Mouse (Mus musculus) gastrocnemius, postnatal 14 days (tissue): ENCODE results near the gene Cx3cr1. TPM values are rescaled to one million over a fixed set of nuclear protein-coding genes. Genes with fewer than 3 reads are reported as not detected.
A peak's percentile ranks its signal among the peaks of the same experiment; 100 is the strongest.

Experiments used
- DNase-seq: peaks from one replicate; pipeline ENCODE4 v3.0.0; 2021; ENCODE audit warnings: mixed read lengths
- intact Hi-C: fragments of 180-260 bp; cut with DNase I; formaldehyde crosslinking; loops from one replicate; pipeline ENCODE4 v1.15.1; 2025; ENCODE audit warnings: low total_unique reads
- total RNA-seq, 2 experiments: library from RNA; stranded (reverse); gene quantifications; 2 replicates each; pipeline ENCODE4 v1.2.3; 2021

The Cx3cr1 gene
- total RNA-seq, 2 experiments from 2014 or later, result 0.91 to 1.9 TPM

DNA sequence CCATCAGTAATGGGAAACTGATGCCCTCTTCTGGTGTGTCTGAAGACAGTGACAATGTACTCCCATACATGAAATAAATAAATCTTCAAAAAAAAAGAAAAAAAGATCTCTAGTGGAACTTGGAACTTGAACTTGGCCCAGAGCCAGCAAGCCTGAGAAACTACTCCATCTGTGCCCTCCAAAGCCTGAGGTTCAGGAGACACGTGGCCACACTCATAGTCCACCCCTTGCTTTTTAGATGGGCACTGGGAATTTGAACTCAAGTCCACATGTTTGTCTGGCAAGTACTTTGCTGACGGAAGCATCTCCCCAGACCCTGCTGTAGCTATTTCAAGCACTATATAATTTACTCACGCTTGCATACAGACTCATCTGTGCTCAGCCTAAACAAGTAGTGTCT lies 104.5 kb downstream of the Cx3cr1 start:
- intact Hi-C loops, result no loop called here
- no peak for DNase-seq

DNA sequence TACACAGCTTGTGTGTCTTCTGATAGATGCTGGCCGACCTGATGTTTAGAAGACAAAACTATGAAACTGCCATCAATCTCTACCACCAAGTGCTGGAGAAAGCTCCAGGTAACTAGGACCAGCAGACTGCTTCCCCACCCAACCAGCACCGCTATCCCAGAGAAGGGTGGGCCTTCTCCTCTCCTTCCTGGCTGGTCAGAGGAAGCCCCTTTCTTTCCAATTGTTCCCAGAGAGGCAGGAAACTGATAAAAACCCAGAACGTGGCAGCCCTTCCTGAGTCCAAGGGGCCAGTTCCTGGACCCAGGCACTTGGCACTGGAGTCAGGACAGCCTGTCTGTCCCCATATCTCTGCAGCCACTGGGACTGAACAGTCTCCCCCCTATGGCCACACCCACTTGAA lies 105.5 kb downstream of the Cx3cr1 start:
- intact Hi-C loops, result loop anchor here (5.0 kb wide), 1 partner anchor 53 kb away; no protein-coding TSS in a partner anchor
- no peak for DNase-seq

DNA sequence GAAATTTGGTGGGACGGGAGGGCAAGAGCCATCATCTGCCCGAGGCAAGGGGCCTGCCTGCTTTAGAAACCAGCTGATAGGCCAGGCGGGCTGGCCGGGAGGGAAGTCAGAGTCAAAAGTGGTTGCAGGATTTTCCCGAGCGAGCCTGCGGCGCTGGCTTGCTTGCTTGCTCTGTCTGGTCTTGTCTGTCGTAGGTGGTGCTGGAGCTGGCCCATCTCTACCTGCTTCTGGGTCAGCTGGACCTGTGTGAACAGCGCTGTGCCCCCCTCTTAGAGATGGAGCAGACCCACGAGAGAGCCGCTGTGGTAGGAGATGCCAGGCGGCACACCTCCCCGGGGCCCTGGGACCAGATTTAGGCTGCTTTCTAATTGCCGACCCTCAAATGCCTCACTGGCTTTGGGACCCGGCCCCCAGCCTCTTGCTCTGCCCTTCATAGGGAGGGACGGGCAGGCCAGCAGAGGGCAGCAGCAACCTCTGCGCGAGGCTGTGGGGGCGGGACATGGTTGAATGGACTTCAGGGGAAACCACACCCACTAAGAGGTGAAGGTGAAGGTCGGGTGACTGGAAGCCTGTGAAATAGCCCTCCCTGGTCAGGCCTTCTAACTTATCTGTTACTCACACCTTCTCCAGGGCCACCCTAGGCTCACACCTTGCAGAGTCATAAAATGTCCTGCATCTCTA lies 106.6 kb downstream of the Cx3cr1 start:
- intact Hi-C loops, result loop anchor here (2.0 to 5.0 kb wide), 2 partner anchors 54 to 110 kb away; no protein-coding TSS in a partner anchor
- peak; percentile 68 for DNase-seq

DNA sequence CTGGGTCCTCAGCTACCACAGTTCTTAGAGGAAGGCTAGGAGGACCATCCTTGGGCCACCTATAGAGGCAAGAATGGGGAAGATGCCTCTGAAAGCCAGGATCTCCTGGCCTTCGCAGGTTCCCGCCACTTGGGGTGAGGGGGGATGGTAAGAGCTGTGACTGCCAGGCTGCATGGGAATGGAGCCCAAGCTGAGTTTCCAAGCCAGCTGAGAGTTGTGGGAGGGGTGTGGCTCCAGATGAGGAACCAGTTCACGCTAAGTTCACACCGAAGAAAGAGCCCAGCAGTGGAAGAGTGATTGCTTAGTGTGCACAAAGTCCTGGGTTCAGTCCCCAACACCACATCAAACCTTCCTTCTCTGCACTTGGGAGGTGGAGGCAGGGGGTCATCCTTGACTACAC lies 107.5 kb downstream of the Cx3cr1 start:
- DNase-seq, result no peak
- intact Hi-C loops, result loop anchor here (2.0 to 5.0 kb wide), 2 partner anchors 55 to 111 kb away; no protein-coding TSS in a partner anchor

DNA sequence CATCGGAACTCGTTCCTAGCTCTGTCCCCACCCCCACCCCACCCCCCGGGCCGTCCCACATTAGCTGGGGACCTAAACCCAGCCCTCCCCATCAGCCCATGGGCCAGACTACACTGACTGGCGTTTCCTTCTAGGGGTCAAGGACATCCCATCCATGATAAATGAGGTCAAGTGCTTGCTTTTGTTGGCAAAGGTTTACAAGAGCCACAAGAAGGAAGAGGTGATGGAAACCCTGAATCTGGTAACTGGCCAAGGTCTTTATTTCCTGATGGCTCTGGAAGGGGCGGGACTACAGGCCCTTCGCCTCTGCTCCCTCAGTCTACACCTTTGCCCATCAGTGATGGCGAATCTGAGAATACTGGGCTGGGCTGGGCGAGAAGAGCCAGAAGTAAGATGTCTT lies 110.8 kb downstream of the Cx3cr1 start:
- intact Hi-C loops, result no loop called here
- DNase-seq, result no peak

DNA sequence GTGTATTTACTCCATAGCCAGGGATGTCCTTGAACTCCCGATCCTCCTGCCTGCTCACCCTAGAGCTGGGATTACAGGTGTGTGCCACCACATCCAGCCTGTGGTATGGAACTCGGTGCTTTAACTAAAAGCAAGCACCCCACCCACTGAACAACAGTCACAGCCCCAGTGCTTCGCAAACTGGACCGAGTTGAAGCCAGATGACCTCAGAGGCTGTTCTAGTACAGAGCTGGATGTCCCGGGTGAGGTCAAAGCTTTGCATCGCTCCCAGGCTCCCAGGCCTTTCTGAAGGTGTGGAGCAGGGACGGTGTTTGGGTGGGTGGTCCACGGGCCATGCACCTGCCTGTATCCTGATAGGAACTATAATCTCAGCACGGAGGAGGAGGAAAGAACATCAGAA lies 118.3 kb downstream of the Cx3cr1 start:
- intact Hi-C loops, result no loop called here
- no peak for DNase-seq

DNA sequence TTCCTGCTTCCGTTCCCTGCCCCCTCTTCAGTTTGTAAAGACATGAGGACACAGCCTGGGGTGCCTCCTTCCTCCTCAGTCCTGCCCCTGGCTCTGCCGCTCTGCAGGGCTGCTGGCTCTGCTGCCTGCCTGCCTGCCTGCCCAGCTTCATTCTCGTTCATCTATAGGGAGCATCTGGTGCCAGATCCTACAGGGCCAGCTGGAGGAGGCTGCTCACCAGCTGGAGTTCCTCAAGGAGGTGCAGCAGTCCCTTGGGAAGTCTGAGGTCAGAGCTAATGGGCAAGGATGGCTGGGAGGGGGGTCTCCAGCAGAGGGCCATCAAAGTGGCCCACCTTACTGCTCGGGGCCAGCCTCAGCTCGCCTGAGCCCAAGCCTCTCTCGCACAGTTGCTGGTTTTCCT lies 119.2 kb downstream of the Cx3cr1 start:
- DNase-seq, result no peak
- intact Hi-C loops, result no loop called here

DNA sequence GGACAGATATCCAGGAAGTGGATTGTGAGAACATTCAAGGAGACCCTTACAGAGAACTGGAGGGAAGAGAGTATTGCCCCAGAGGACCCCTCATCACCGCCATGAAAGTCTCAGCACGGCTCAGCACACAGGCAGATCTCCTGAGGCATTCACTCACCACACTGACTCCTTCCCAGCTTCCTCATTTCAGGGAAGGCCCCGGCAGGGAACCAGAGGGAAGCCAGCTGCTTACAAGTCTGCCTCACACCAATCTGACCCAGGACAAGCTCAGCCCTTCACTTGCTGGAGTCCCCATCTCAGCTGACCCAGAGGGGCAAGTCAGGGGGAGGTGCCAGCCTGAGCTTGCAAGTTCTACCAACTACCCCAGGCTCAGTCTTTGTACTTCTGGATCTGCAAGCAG lies 120.9 kb downstream of the Cx3cr1 start:
- no peak for DNase-seq
- intact Hi-C loops, result no loop called here

DNA sequence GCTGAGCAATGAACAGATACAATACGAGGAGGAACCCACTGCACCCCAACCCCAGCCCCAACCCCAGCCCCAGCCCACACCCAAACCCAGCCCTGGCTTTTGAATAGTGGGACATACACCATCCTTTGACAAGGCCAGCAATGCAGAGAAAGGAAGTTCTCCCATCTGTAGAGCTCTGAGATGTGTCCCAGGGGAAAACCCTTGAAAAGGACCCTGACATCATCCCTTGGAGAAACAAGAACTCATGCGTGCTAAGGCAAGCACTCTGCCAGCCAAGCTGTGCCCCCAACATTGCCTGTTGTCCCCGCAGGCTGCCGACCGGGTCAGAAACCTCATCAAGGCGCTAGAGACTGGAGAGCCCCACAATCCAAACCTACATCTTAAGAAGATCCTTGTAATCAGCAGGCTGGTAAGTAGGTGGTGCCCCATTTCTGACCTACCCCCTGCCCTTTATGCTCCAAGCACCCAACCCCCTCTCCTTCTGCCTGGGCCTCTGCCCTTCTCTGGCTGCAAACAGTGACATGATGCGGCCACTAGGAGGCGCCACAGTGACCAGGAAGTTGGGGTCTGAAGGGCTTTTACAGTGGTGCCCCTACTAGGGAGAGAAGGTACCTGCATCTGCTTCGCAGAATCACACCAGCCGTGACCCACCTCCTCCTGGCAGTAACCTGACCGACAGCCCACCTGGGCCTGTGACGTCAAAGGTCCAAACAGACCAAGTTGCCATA lies 124.3 kb downstream of the Cx3cr1 start:
- DNase-seq, result no peak
- intact Hi-C loops, result no loop called here

DNA sequence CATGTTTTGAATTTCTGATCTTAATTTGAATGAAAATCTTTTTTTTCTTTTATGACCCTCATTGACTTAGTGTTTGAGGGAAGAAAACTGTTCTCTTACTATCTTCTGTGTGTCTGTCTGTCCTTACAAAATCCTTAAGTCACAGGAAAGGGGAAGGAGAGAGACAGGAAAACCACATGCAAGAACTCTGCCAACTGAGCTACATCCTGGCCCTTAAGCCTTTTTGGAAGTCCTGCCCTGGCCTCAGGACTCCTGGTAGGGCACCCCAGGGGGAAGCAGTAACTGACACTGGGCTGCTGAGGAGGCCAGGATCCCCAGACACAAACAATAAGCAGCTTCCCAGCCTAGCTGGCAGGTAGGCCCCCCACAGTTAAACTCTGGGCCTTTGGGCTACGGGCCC lies 126.4 kb downstream of the Cx3cr1 start:
- intact Hi-C loops, result no loop called here
- DNase-seq, result no peak

DNA sequence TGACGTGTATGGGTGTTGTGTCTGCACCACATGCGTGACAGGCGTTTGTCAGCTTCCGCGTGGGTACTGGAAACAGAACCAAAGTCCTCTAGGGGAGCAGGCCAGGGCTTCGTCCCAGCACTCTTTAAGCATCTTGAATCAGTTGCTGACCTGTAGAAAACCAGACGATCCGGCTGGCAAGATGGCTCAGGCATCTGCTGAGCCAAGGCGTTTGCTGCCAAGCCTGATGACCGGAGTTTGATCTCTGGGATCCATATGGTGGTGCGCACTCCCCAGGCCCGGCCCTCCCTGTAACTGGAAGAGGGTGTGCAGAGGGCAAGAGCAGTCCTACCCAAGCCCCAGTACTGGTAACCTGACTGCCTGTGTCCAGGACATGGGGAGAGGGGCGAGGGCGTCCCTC lies 127.8 kb downstream of the Cx3cr1 start:
- intact Hi-C loops, result no loop called here

DNA sequence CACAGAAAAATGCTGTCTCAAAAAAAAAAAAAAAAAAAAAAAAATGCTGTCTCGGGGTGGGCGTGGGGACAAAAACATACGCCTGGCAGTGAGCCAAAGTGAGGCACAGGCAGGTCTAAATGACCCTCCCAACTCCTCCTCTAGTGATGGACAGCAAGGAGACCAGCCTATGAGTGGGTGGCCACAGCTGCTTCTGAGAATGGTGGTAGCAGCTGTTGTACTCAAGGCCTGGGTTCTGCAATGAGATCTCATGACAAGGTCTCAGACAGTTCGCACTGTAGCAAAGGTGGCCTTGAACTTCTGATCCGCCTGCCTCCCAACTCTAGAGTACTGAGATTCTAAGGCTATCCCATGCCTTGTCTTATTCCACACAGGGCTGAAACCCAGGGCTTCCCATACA lies 128.3 kb downstream of the Cx3cr1 start:
- intact Hi-C loops, result no loop called here
- DNase-seq, result no peak

More for the DNA sequence above, 127.8 kb downstream of the Cx3cr1 start:
- no peak for DNase-seq

DNA sequence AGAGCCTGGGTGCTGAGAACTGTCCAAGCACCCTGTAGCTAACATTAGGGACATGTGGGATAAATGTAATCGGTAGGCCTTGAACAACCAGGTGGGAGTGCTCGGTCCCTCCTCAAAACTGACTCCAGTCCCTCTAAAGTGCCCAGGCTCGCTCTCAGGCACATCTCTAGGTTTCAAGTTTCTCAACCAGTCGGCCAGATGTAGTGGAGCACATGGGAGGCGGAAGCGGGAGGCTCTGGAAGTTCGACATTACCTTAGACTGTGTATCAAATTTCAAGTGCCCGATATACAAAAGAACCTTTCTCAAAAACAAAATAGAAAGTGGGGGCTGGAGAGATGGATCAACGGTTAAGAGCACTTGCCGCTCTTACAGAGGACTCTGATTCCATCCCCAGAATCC lies 130.0 kb downstream of the Cx3cr1 start:
- DNase-seq, result no peak
- intact Hi-C loops, result no loop called here

DNA sequence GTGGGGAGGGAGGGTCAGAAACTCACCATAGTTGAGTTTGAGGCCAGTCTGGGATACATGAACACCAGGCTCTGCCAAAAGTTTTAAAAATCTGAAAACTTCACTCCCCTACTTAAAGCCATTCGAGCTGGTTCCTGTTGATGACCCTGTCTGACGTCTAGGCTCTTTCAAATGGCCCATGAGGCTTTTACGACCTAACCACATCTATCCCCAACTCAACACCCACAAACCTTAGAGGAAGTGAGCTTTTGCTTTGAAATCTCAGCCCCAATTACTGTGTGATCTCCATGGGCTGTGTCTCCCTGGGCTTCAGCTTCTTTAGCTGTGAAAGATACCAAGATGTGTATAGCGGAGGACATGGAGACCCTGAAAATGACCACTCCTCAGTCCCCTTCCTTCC lies 131.2 kb downstream of the Cx3cr1 start:
- intact Hi-C loops, result no loop called here
- DNase-seq, result no peak

DNA sequence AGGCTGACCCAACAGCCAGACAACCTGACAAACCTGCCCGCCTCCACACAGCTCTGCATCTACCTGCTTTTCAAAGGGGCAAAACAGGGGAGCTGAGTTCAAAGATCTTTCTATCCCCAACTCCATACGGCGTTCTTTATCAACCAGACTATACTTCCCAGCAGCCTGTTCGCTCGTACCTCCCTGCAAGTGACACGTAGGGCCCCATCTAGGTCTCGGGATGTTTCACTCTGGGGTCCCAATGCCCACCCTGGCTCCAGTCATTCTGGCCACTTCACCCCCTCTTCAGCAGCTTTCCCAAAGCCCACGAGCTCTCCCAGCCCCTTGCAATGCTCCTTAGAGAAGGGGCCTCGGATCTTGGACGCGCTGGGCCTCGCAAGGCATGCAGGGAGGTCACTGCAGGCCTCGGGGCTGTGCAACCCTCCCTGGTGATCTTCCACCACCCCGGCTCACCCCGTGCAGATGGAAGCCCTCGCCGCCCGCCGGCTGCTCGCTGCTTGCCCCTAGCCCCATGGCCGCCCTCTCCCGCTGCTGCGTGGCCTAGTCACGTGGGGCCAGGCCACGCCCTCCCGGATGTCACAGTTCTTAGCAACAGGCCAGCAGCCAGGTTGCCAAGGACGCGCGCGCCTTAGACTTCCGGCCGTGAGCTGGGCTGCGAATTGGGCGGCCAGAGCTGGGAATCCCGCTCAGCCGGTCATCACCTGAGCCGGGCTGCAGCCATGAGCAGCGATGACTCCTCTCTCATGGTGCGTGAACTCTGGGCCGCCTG lies 132.5 kb downstream of the Cx3cr1 start, which contains the start of the genes Gorasp1 and Ttc21a:
Gene Gorasp1, minus strand, starts transcription at position 561 of the 769 bp plus-strand sequence.
Gene Ttc21a, plus strand, starts transcription at position 602 of the 769 bp plus-strand sequence.
- peak; percentile 95 for DNase-seq
- intact Hi-C loops, result no loop called here

DNA sequence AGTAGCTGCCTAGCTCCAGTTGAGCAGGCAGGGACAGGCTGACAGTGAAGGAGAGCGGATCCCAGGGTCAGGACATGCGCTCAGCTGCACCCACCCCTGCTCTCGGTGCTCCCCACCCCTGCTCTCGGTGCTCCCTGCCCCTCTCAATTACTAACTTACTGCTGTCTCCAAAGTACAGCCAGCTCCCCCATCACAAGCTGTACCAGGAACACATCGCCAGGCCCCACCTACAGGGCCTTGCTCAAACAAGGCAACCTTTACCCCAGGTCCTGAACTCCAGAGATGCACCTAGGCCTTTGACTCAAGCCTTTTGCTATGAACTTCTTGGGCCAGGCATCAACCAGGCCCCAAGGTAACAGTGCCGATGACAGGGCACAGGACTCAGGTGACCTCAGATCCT lies 136.0 kb downstream of the Cx3cr1 start:
- DNase-seq, result no peak
- intact Hi-C loops, result no loop called here

DNA sequence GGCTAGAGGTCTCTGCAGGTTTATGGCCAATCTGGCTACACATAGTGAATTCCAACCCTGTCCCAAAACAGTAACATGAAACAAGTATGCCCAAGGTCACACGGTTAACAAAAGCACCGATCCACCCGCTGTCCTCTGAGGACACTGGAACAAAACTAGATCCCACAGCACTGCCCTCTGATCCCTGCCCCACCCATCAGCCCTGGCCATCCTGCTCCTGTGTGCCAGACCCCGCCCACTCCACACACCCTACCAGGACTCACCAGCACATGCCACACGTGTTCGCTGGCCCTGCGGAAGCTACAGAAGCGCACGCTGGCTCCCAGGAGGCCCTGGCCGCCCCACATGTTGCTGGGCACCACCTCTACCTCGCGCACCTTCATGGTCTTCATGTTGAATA lies 137.3 kb downstream of the Cx3cr1 start:
- no peak for DNase-seq
- intact Hi-C loops, result no loop called here

DNA sequence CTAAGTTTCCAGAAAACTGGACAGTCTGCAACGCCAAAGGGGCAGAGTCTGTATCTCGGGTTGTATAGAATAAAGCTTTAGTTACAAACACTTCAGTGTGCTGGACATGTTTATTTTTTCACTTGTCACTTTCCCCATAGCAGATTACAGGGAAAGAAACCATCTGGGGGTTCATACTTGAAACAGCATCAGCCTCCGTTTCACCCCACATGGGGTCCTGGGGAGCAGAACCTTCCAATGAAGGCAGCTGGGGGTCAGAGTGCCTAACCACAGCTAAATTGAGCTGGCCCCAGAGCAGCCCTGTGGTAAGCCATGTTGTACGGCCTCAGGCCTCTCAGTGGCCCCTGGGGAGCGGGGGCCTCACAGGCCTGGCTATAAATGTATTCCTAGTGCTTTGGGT lies 143.2 kb downstream of the Cx3cr1 start:
- intact Hi-C loops, result no loop called here
- no peak for DNase-seq

DNA sequence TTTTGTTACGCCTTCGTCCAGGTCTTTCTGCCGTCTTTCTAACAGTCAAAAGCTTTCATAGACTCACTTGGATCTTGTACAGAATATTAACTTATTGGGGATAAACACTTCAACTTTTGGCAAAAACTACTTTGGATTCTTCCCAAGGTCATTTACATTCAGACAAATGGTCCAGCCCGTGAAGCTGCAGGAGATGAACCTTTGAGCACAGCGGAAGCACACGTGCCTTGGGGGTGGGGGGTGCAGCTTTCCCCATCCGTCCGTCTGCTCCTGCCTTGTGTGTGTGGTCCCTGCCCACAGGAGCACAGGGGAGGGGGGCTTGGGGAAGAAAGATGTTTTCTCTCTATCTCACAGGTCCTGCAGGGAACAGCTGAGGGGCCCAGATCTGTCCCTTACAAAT lies 143.9 kb downstream of the Cx3cr1 start:
- DNase-seq, result no peak
- intact Hi-C loops, result no loop called here

DNA sequence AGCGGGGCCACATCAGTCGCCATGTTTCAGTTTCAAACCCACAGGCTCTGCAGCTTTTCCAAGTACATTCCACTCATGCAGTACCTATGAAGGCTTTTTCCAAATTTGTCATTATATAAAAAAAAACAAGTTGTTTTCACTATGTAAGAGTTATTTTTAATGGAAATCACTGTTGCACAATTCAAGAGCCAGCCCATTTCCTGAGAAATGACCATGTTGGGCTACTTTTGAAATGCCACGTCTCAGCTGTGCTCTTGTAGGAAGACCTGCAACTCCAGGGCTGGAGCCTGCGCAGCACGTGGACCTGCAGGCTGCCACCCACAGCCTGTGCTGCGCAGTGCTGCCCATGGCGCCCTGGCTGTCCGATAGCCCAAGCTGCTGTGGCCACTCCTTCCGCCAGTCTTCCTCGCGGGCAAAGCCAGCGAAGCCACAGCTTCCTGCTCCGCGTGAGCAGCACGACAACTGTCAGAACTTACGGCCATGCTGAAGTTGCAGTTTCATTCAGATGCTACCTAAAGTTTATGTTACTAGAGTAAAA lies 144.5 kb downstream of the Cx3cr1 start:
- intact Hi-C loops, result no loop called here

More for the DNA sequence above, 144.5 kb downstream of the Cx3cr1 start:
- no peak for DNase-seq
